Mouse (Mus musculus): ENCODE data around the gene Rps13.
"Not testable (repeated sequence)": the region's sequence is repeated elsewhere in the genome, so short reads cannot be mapped to it uniquely, and the experiment has no call there.

Gene Rps13

DNA sequence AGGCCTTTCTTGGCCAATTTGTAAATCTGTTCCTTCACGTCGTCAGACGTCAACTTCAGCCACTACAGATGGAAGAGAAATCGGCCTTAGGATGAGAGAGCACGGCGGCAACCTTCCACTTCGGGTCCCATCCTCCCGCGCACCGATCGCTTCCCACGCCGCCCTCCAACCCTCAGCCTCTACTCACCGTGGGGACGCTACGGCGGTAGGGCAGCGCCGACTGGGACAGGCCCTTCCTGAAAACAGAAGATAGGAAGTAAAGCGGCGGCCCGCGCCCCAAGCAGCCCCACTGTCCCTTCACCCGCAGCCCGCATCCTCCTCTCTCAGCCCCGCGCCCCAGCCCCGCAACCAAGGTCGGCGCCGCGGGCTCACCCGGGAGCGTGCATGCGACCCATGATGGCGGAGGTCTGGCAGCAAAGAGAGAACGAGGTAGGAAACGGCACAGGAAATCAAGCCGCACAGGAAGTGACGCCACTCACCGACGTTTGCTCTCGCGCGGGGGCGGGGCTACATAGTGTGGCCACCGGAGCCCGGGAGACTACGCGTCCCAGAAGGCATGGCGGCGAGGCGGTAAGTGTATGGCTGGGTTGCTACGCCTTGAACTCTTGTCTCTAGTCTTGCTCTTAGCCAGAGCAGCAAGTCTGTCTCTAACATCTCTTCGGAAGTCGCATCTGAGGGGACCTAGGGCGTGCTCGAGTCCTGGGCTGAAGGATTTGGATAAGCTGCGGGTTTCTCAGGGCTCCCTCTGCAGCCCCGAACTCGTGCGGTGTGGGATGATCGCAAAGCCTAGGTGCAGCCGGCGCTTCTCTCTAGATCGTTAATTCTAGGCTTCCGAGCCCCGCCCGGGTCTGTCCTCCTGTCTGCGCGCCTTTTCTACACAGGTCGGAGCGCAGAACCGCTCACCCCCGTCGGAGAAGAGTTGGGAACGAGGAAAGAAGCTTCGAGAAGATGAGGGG, at the start of gene Rps13:
Gene Rps13, minus strand, starts transcription at position 483 of the 956 bp plus-strand sequence.
- peak; percentile 97 to 98 for DNase-seq (ENCODE audit: low spot score in 2 of 2)

GRCm38 (mm10) chr7:116379181-116379580, 45.2 kb upstream of the Rps13 start:
- not testable (repeated sequence) for DNase-seq (ENCODE audit: low spot score in 2 of 2)

DNA sequence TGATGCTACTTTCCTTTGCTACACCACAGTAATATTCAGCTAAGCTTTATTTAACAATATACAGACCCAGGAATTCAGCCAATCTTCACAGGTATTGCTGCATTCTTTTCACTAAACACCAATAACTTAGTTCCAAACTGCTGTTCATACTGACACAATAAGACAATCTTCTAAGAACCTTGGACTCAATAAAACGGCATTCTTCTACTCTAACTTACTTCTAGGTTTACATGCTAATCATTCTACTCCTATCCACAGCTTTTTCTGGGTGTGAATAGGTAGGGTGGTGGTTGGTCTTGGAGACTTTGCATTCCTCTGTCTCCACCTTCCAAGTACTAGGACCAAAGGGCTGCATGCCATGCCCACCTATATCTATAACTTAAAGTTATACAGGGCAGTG, 40.3 kb upstream of the Rps13 start:
- no peak for DNase-seq (ENCODE audit: low spot score in 2 of 2)

DNA sequence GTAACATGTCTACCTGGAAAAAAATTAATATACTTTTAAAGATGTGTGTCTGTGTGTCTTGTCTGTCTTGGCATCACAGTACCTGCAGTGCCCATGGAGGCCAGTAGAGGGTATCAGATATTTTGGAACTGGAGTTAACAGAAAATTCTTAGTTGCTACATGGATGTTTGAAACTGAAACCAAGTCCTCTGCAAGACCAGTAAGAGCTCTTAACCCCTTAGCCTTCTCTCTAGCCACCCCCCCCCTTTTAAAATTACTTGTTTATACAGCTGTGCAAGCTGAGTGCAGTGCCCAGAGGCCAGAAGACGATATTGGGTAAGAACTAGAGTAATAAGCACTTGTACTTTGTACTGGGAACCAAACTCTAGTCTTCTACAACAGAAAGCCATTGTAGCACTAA, 2.2 kb upstream of the Rps13 start:
- peak; percentile 61 to 64 for DNase-seq (ENCODE audit: low spot score in 2 of 2)

GRCm38 (mm10) chr7:116335133-116335532, 1.1 kb upstream of the Rps13 start:
- no peak for DNase-seq (ENCODE audit: low spot score in 2 of 2)

- DNase-seq (ENCODE audit: low spot score in 2 of 2), result no peak
These were observed 659 bp upstream of the Rps13 start for GRCm38 (mm10) chr7:116334669-116335038.

DNA sequence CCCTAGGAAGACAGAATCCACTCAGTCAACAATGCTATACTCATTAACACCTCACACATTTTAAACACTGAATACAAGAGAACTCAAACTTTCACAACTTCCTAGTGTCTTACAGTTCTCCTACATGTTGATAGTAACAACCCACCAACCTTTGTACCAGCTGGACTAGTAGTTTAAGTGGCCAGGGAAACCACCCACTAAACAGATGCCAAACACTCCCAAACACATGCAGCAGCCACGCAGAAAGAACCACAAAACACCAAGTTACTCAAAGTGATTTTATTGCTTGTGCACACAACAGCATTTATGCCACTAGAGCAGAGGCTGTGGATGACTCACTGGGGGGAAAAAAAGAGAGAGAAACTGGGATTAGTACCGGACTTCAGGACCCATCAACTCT, 2.7 kb downstream of the Rps13 start:
- DNase-seq (ENCODE audit: low spot score in 2 of 2), result no peak

DNA sequence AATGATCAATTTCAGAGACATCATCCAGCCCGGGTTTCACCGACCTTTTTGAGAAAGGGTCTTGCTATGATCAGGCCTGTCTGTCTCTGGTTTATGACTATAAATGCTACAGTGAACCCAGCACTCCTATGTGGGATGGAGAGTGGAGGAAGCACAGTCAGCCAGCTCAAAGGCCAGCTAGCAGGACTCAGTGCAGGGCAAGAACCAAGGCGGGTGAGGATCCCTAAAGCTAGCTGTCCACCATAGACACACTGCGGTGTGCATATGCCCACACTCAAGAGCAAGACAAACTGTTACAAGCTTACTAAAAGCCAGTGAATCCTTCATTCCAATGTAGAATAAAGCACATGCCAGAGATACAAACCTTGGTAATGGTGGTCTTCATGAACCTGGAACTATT, 4.1 kb downstream of the Rps13 start:
- DNase-seq (ENCODE audit: low spot score in 2 of 2), result no peak

DNA sequence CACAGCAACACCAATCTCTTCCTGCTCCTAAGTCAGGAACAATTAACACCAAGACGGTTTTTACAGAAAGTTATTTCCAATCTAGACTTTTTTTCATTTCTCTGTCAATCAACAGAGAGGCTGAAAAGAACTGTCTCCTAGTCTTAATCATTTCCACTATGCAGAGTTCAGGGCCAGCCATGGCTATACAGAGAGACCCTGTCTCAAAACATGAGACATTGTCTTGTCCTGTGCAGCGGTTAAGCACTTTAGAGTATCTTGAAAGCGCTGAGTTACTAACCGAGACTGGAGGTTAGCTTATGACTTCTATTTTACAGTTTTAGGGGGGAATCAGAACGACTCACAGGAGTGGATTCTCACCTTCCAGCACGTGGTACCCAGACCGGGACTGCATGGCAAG, 5.2 kb downstream of the Rps13 start:
- DNase-seq (ENCODE audit: low spot score in 2 of 2), result no peak

- DNase-seq (ENCODE audit: low spot score in 2 of 2), result peak; percentile 53 to 58
These were observed 6.1 kb downstream of the Rps13 start for GRCm38 (mm10) chr7:116327901-116328300.

DNA sequence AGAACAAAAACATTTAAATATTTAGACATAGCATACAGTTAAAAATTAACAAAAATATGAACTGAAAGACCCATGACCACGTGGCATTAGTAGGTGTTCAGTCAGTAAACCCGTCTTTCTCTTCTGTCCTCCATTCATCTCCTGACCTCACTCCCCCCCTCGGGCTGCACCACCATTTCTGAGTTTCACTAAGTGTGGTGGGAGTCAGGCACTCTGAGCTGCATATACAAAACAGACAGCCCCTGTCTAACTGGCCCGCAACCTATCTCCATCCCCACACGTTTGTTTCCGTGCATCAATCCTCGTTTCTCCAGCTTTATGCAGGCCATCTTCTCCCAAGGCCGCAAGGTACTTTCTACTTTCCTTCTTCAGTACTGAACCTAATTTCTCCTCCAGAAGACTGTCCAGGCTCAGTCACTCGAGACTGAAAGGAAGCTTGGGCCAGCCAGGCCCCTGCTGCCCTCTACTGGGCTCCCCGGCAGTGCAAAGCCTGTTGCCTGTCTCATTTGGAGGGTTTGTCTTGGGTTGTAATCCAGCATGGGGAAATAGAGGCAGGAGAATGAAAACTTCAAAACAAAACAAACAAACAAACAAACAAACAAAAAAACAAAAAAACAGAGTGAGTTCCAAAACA, 10.5 kb downstream of the Rps13 start:
- peak; percentile 36 to 48 for DNase-seq (ENCODE audit: low spot score in 2 of 2)

DNA sequence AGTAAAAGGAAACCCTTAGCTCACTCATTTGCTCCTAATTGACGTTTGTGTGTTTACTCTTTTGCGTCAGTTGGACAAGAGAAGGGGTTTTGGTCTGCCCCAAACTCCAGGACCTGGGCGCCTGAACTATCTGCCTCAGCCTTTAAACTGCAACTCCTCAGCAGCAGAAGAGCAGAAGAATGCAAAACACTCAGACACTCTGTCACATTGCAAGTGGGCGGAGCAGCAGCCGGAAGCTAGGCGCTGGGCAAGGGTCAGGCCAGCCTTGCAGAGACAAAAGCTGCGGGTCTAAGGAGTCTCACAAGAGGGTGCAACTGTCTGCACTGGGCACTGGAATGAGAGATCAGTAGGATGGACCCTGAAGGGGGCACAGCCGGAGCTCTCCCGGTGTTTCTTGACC, 24.5 kb downstream of the Rps13 start:
- DNase-seq (ENCODE audit: low spot score in 2 of 2), result peak; percentile 34 to 37

- DNase-seq (ENCODE audit: low spot score in 2 of 2), result no peak
These were observed 25.4 kb downstream of the Rps13 start for GRCm38 (mm10) chr7:116308632-116308991.

DNA sequence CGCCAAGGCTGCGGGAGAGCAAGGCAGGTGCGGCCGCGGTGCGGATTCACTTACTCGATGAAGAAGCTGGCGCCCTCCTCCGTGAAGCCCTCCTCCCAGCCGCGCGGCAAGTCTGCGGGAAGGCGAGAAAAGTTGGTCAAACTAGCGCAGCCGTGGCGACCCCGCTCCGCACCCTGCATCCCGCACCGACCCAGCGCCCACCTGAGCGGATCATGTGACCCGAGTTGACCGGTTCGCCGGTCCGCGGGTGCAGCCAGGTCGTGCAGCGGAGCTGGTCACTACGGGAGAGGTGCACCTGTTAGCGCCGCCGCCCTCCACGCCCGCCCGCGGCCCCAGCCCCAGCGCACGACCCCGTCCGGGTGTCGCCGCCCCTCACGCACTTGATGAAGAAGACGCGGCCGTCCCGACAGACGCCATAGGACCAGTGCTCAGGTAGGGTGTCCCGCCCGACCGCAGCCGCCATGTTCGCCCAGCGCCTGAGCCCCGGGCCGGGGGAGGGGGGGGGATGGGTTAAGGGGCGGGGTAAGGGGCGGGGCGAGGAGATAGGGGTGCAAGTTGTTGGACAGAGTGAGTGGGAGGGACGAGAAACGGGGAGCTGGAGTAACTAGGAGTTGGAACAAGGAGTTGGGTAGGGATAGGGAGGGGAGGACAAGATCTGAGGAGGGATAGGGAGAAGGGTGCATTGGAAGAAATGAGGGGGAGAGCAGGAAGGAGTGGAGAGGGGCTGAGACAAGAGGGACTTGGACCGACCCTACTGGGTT, 25.9 kb downstream of the Rps13 start, which contains the start of gene Plekha7:
Gene Plekha7, minus strand, starts transcription at position 506 of the 761 bp plus-strand sequence.
- peak; percentile 23 to 27 for DNase-seq (ENCODE audit: low spot score in 2 of 2)

DNA sequence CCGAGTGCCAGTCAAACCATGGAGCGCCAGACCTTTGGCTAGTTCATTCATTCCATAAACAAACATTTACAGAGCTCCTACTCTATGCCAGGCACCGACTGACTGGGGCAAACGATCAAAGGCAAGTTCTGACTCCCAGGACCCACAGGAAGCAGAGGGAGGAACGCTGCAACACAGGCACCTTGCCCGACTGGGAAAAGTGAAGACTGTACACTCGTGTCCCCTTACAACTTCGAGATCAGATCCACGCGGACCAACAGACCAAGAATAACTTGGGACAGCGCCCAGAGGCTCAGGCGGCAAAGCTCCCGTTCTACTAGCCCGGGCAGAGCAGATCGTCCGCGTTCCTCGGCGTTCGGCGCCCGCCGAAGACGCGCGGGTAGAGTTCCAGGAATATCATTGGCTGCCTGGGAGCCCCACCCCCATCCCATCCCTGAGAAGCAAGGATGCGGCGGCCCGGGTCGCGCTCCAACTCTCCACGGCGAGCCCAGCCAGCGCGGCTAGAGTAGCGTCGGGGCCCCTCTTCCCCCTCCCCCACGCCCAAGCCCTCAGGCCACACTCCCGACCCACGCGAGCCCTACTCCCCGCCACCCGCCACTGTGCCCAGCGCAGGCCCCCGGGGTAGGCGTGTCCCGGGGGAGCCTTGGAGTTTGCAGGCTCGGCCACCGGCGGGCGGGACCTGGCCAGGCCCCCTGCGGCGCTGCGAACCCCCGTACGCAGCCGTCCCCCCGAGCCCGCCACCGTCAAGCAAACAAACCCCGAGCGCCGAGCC, 26.7 kb downstream of the Rps13 start:
- no peak for DNase-seq (ENCODE audit: low spot score in 2 of 2)

DNA sequence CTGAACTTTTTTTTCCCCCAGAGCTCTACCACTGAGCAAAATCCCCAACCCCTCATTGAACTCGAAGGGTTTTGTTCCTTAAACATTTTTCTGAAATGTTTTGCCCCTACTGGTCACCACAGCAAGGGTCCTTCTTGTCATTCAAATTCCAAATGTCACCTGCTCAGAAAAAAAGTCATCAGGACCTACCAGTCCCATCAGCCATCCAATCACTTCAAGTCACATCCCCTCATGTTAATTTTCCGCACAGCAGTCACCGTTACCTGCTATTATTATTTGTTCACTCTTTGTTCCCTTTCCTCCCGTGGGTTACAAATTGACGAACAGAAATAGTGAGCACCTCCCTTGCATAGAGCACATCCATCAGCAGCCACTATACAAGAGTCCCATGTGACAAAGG, 27.4 kb downstream of the Rps13 start:
- DNase-seq (ENCODE audit: low spot score in 2 of 2), result no peak

GRCm38 (mm10) chr7:116301661-116302311, 32.2 kb downstream of the Rps13 start:
- no peak for DNase-seq (ENCODE audit: low spot score in 2 of 2)

DNA sequence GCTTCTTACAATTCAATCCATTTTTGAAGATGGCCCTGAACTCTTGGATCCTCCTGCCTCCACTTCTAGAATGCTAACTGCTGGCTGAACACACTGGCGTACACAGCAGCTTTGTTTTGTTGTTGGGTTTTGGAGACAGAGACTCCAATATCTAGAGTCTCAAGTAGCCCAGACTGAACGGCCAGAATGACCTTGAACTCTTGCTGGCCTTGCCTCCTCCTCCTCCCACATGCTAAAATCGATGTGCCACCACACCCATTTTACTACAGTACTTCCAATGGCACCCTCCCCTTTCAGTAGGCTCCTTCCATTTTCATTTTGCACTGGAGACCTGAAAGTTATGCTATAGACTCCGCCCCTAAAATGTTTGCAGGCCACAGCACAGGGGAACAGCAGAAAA, 32.9 kb downstream of the Rps13 start:
- no peak for DNase-seq (ENCODE audit: low spot score in 2 of 2)

- DNase-seq (ENCODE audit: low spot score in 2 of 2), result no peak
These were observed 35.1 kb downstream of the Rps13 start for GRCm38 (mm10) chr7:116298851-116299250.

- DNase-seq (ENCODE audit: low spot score in 2 of 2), result no peak
These were observed 35.6 kb downstream of the Rps13 start for GRCm38 (mm10) chr7:116298389-116298788.

DNA sequence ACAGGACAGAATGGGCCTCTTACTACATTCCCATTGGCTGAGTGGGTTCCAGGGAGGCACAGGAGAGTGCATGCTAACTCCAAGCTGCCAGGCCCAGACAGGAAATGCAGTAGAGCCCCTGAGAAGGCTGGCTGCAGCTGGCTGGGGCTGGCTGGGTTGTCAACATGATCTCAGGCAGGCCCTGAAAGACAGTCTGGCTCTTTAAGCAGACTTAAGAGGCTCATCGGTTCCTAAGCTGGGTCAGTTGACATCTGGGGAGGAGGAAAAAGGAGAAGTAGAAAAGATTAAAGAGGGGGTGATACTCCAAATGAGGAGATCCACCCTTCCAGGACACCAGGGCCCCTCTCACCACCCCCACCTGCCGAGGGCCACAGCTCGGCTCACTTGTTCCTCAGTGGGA, 39.0 kb downstream of the Rps13 start:
- no peak for DNase-seq (ENCODE audit: low spot score in 2 of 2)

All from spleen, postnatal 36 days (tissue).